Mouse (Mus musculus) cerebellum, adult 9-11 months (tissue): ENCODE results near the gene Fbxo9.
"Not testable (repeated sequence)": the region's sequence is repeated elsewhere in the genome, so short reads cannot be mapped to it uniquely, and the experiment has no call there.

Experiments used
- DNase-seq: peaks from one replicate; pipeline ENCODE4 v3.0.0; 2022

Gene Fbxo9

GRCm38 (mm10) chr9:78108796-78109239, at the start of gene Fbxo9, which contains the start of gene Ick:
Fbxo9 (minus strand) TSS chr9:78109065.
Ick (plus strand) TSS chr9:78109192.
- DNase-seq, result peak; percentile 93

- DNase-seq, result no peak
These were observed 48.4 kb upstream of the Fbxo9 start for GRCm38 (mm10) chr9:78157221-78157620.

- DNase-seq, result no peak
These were observed 45.5 kb upstream of the Fbxo9 start for GRCm38 (mm10) chr9:78154211-78154977.

- not testable (repeated sequence) for DNase-seq
These were observed 40.9 kb upstream of the Fbxo9 start for GRCm38 (mm10) chr9:78149770-78150169.

- no peak for DNase-seq
These were observed 39.3 kb upstream of the Fbxo9 start for GRCm38 (mm10) chr9:78148149-78148548.

GRCm38 (mm10) chr9:78146627-78147026, 37.8 kb upstream of the Fbxo9 start:
- no peak for DNase-seq

GRCm38 (mm10) chr9:78146099-78146498, 37.2 kb upstream of the Fbxo9 start:
- DNase-seq, result peak; percentile 22

- no peak for DNase-seq
These were observed 30.6 kb upstream of the Fbxo9 start for GRCm38 (mm10) chr9:78139463-78139862.

GRCm38 (mm10) chr9:78138044-78138676, 29.3 kb upstream of the Fbxo9 start:
- DNase-seq, result no peak

- no peak for DNase-seq
These were observed 26.8 kb upstream of the Fbxo9 start for GRCm38 (mm10) chr9:78135658-78136057.

- DNase-seq, result no peak
These were observed 17.8 kb upstream of the Fbxo9 start for GRCm38 (mm10) chr9:78126643-78127042.

GRCm38 (mm10) chr9:78126007-78126406, 17.1 kb upstream of the Fbxo9 start:
- no peak for DNase-seq

GRCm38 (mm10) chr9:78124297-78124696, 15.4 kb upstream of the Fbxo9 start:
- DNase-seq, result no peak

- no peak for DNase-seq
These were observed 14.3 kb upstream of the Fbxo9 start for GRCm38 (mm10) chr9:78122939-78123712.

- no peak for DNase-seq
These were observed 13.1 kb upstream of the Fbxo9 start for GRCm38 (mm10) chr9:78121985-78122384.

- no peak for DNase-seq
These were observed 12.5 kb upstream of the Fbxo9 start for GRCm38 (mm10) chr9:78121358-78121757.

- no peak for DNase-seq
These were observed 8.8 kb upstream of the Fbxo9 start for GRCm38 (mm10) chr9:78117690-78118089.

- no peak for DNase-seq
These were observed 6.9 kb upstream of the Fbxo9 start for GRCm38 (mm10) chr9:78115746-78116145.

GRCm38 (mm10) chr9:78113538-78113885, 4.6 kb upstream of the Fbxo9 start:
- DNase-seq, result no peak

GRCm38 (mm10) chr9:78112770-78113537, 4.1 kb upstream of the Fbxo9 start:
- DNase-seq, result peak; percentile 91

- no peak for DNase-seq
These were observed 2.6 kb upstream of the Fbxo9 start for GRCm38 (mm10) chr9:78111456-78111855.

GRCm38 (mm10) chr9:78109656-78110055, 791 bp upstream of the Fbxo9 start:
- peak; percentile 58 for DNase-seq
